Mouse (Mus musculus): Measurements from ENCODE around the gene Ppil4. TPM values are rescaled to one million over a fixed set of nuclear protein-coding genes. Genes with fewer than 3 reads are reported as not detected.

Gene Ppil4
- total and polyA plus RNA-seq, 2 experiments from 2014 or later: 49.6 to 50.2 TPM

DNA sequence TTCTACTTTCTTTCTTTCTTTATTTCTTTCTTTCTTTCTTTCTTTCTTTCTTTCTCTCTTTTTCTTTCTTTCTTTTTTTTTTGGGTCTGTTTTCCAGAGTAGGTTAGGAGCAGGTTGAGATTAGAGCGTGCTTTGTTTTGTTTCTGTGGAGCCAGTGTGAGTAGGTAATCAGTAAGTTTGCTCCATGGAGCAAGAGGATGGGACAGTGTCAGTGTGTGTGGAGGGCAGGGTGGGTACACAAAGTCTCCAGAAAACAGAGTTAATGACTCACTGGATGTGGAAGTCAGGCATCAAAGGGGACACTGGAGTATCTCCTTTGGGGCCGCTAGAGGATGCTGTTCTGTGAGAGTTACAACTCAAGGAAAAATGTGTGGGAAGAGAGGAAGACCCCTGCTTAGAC lies 44.2 kb downstream of the Ppil4 start:
- H3K4me3 ChIP-seq (ENCODE audit: low read depth, low read length): no peak overlapping the region
- TF ChIP-seq CTCF (IDR thresholded peaks at IDR 0.05; ENCODE audit: low read depth): 0 out of 2 replicates have a peak, but pooled peaks have one; percentile 4
- H3K9ac ChIP-seq: no peak overlapping the region
- ATAC-seq (no peak), DNase-seq (no peak)
- H3K27ac ChIP-seq (ENCODE audit: low read depth, low read length): no peak overlapping the region
- H3K4me2 ChIP-seq (ENCODE audit: low read depth): no peak overlapping the region
- H3K36me3 ChIP-seq (ENCODE audit: insufficient read depth): no peaks in the 10 kb centered on the region
- no peaks in the 10 kb centered on the region for H3K4me1 ChIP-seq (ENCODE audit: insufficient read depth)
- no peaks in the 10 kb centered on the region for H3K9me3 ChIP-seq (ENCODE audit: low read length)
- 73% methylated on average over 2 of the region's 2 CpGs for WGBS
- no peaks in the 10 kb centered on the region for H3K27me3 ChIP-seq (ENCODE audit: insufficient read depth, low read length)

DNA sequence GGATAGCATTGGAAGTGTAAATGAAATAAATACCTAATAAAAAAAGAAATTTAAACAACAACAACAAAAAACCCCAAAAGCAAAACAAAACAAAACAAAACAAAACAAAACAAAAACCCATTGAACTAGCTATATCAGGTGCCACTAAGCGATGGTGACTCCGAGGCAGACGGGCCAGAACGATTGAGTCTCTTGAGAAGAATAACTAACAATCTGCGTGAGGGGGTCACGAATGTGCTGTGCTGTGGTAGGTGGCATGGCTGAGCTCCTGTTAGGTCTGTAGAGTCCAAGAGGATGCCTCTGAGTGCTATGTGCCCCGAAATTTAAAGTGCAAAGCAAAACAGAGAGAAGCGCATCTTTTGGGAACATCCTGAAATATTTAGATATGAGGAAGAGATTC lies 44.8 kb downstream of the Ppil4 start:
- no peak overlapping the region for H3K27ac ChIP-seq (ENCODE audit: low read depth, low read length)
- no peak overlapping the region for H3K9ac ChIP-seq
- no peak for TF ChIP-seq CTCF (IDR thresholded peaks at IDR 0.05; ENCODE audit: low read depth)
- WGBS: 90% methylated on average over 8 of the region's 8 CpGs
- no peak overlapping the region for H3K4me3 ChIP-seq (ENCODE audit: low read depth, low read length)
- no peaks in the 10 kb centered on the region for H3K36me3 ChIP-seq (ENCODE audit: insufficient read depth)
- ATAC-seq: no peak
- H3K4me1 ChIP-seq (ENCODE audit: insufficient read depth): no peaks in the 10 kb centered on the region
- no peak for DNase-seq
- H3K4me2 ChIP-seq (ENCODE audit: low read depth): no peak overlapping the region
- no peaks in the 10 kb centered on the region for H3K27me3 ChIP-seq (ENCODE audit: insufficient read depth, low read length)
- H3K9me3 ChIP-seq (ENCODE audit: low read length): no peaks in the 10 kb centered on the region

DNA sequence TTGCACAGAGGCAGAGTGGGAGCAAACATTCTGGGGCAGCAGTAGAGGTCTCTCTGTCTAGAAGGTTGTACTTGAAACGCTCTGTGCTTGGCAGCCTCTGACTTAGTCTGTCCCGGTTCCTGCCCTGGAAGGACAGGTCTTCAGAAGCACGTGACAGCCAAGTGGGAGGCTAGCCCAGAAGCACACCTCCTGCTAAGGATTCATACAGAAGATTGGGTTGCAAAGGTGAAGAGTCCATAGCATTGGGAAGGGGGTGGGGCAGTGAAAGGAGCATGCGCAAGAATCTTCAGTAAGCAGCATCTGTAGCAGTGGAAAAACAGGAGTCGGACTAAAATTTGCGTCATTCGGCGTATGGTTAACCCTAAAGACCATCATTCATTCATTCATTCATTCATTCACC lies 45.3 kb downstream of the Ppil4 start:
- Histone ChIP-seq H3K9me3 (ENCODE audit: low read length) (no peaks in the 10 kb centered on the region), H3K27ac (ENCODE audit: low read depth, low read length) (no peak overlapping the region), H3K27me3 (ENCODE audit: insufficient read depth, low read length) (no peaks in the 10 kb centered on the region), H3K36me3 (ENCODE audit: insufficient read depth) (no peaks in the 10 kb centered on the region), H3K4me1 (ENCODE audit: insufficient read depth) (no peaks in the 10 kb centered on the region), H3K9ac (no peak overlapping the region), H3K4me3 (ENCODE audit: low read depth, low read length) (no peak overlapping the region), H3K4me2 (ENCODE audit: low read depth) (no peak overlapping the region)
- DNase-seq (no peak), ATAC-seq (no peak)
- TF ChIP-seq CTCF (IDR thresholded peaks at IDR 0.05; ENCODE audit: low read depth): no peak
- WGBS: 91% methylated on average over 8 of the region's 8 CpGs

DNA sequence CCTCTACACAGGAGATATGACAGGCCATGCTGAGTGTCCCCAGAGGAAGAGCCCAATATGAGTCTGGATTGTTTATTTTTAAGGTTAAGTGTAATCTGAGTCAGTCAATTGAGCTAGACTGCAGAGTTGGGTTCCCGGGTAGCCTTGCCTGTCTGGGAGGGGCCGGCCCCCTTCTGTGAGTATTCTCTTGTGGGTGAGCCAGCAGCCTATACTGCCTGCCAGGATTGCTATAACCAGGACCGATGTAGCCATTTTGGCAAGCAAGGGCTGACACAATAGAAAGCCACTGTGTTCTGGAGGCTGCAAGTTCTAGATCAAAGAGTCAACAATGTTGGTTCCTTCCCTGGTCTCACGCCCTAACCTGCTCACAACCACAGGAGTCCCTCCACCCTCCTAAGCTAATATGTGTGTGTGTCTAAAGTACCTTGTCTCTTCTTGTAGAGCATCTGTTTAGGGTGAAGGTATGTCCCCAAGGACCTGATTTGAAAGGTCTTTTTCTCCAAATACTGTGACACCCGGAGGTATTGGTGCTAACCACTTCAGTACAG lies 46.3 kb downstream of the Ppil4 start:
- no peak for TF ChIP-seq CTCF (IDR thresholded peaks at IDR 0.05; ENCODE audit: low read depth)
- 80% methylated on average over 5 of the region's 5 CpGs for WGBS
- Histone ChIP-seq H3K4me1 (ENCODE audit: insufficient read depth) (no peaks in the 10 kb centered on the region), H3K27me3 (ENCODE audit: insufficient read depth, low read length) (no peaks in the 10 kb centered on the region), H3K27ac (ENCODE audit: low read depth, low read length) (no peak overlapping the region), H3K9ac (no peak overlapping the region), H3K4me2 (ENCODE audit: low read depth) (no peak overlapping the region), H3K9me3 (ENCODE audit: low read length) (no peaks in the 10 kb centered on the region), H3K4me3 (ENCODE audit: low read depth, low read length) (no peak overlapping the region), H3K36me3 (ENCODE audit: insufficient read depth) (no peaks in the 10 kb centered on the region)
- DNase-seq: no peak
- ATAC-seq: no peak

DNA sequence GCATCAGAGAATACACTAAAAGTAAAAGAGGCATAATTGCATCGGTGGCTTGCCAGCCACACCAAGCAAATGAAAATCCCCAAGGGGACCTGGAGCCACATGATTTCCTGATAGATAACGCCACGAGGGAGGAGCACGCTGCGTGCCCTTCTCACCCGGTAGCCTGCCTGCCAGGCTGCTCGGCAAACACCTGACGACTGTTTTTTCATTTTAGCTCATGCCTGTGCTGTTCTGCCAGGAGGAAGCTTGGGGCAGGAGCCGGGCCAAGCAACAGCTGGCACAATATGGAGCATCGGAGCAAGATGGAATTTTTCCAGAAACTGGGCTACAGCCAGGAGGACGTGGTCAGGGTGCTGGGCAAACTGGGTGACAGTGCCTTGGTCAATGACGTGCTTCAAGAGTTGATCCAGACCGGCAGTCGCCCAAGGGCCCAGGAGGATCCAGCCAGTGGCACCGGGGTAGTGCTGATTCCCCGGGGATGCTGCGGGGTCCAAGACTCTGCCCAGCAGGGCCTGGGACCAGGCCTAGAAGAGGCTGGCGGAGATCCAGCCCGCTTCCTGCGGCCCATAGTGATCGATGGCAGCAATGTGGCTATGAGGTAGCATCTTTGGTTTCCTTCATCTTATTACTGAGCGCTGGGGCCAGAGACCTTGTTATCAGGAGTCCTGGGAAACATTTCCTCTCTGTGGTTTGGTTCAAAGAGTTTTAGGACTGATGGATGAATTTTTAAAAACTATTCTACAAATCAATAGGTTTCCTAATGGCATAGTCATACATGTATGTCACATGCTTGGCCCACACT lies 47.1 kb downstream of the Ppil4 start:
- Histone ChIP-seq H3K9ac (no peak overlapping the region), H3K27me3 (ENCODE audit: insufficient read depth, low read length) (no peaks in the 10 kb centered on the region), H3K4me3 (ENCODE audit: low read depth, low read length) (no peak overlapping the region), H3K9me3 (ENCODE audit: low read length) (no peaks in the 10 kb centered on the region), H3K4me1 (ENCODE audit: insufficient read depth) (no peaks in the 10 kb centered on the region), H3K27ac (ENCODE audit: low read depth, low read length) (no peak overlapping the region), H3K36me3 (ENCODE audit: insufficient read depth) (no peaks in the 10 kb centered on the region), H3K4me2 (ENCODE audit: low read depth) (no peak overlapping the region)
- 69% methylated on average over 22 of the region's 22 CpGs for WGBS
- TF ChIP-seq CTCF (IDR thresholded peaks at IDR 0.05; ENCODE audit: low read depth): no peak
- ATAC-seq (no peak), DNase-seq (no peak)

DNA sequence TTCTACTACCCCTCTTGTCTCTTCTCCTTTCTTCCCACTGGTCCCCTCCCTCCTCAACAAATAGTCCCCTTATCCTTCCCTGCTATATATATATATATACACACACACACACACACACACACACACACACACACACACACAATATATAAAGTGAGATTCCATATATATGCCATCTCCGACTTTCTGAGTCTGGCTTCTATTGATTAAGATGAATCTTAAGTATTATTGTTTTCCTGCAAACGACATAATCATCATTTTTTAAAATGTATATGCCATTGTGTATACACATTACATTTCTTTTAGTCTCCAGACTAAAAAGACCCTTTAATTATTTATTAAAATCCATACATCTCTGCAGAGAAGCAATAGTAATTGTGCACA lies 47.7 kb downstream of the Ppil4 start:
- H3K4me3 ChIP-seq (ENCODE audit: low read depth, low read length): no peak overlapping the region
- no peak for ATAC-seq
- TF ChIP-seq CTCF (IDR thresholded peaks at IDR 0.05; ENCODE audit: low read depth): no peak
- H3K4me1 ChIP-seq (ENCODE audit: insufficient read depth): no peaks in the 10 kb centered on the region
- H3K36me3 ChIP-seq (ENCODE audit: insufficient read depth): no peaks in the 10 kb centered on the region
- WGBS: 82% methylated on average over 2 of the region's 2 CpGs
- no peak for DNase-seq
- H3K4me2 ChIP-seq (ENCODE audit: low read depth): no peak overlapping the region
- no peaks in the 10 kb centered on the region for H3K27me3 ChIP-seq (ENCODE audit: insufficient read depth, low read length)
- no peaks in the 10 kb centered on the region for H3K9me3 ChIP-seq (ENCODE audit: low read length)
- H3K9ac ChIP-seq: no peak overlapping the region
- no peak overlapping the region for H3K27ac ChIP-seq (ENCODE audit: low read depth, low read length)

DNA sequence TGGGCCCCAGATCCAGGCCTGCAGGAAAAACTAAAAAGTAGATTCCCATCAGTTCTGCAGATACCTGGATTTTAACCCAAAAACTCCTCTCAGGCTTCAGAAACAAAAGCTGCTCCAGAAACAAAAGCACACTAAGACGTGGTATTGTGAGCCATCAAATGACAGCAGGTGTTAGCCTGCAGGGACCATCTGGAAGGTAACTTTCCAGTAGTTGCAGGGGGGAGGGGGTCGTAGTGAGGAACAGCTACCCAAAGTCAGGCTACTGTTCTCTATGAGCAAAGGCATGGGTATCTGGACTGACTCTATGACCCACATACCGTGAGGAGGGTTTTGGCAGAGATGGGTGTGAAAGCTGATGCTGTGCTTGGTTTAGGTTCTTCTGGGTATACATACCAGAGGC lies 48.1 kb downstream of the Ppil4 start:
- Histone ChIP-seq H3K27me3 (ENCODE audit: insufficient read depth, low read length) (no peaks in the 10 kb centered on the region), H3K9ac (no peak overlapping the region), H3K27ac (ENCODE audit: low read depth, low read length) (no peak overlapping the region), H3K9me3 (ENCODE audit: low read length) (no peaks in the 10 kb centered on the region), H3K4me3 (ENCODE audit: low read depth, low read length) (no peak overlapping the region), H3K36me3 (ENCODE audit: insufficient read depth) (no peaks in the 10 kb centered on the region), H3K4me1 (ENCODE audit: insufficient read depth) (no peaks in the 10 kb centered on the region), H3K4me2 (ENCODE audit: low read depth) (no peak overlapping the region)
- TF ChIP-seq CTCF (IDR thresholded peaks at IDR 0.05; ENCODE audit: low read depth): no peak
- 57% methylated on average over 3 of the region's 3 CpGs for WGBS
- ATAC-seq (no peak), DNase-seq (no peak)
